Mouse (Mus musculus) forebrain, embryonic 16.5 days (tissue): ENCODE measurements around the gene Ndufa9. TPM values are rescaled to one million over a fixed set of nuclear protein-coding genes. Genes with fewer than 3 reads are reported as not detected.

Experiments used
- ATAC-seq: fragments of 200-750 bp; cut with Nextera tagmentation; 2 replicates; pipeline ENCODE4 v1.8.0; 2017; ENCODE audit warnings: mild to moderate bottlenecking, moderate library complexity
- H3K27ac ChIP-seq: fragments of 300-500 bp; sonication (generic); 2 replicates; pipeline ENCODE4 v1.5.1; 2014; ENCODE audit warnings: low read length, control low read depth
- H3K27me3 ChIP-seq: fragments of 300-500 bp; sonication (generic); replicated peaks from 2 replicates; pipeline ENCODE4 v1.6.1; 2014; ENCODE audit warnings: low read length; ENCODE audit not compliant: control insufficient read depth, insufficient read depth
- H3K36me3 ChIP-seq: fragments of 300-500 bp; sonication (generic); 2 replicates; pipeline ENCODE4 v1.6.1; 2014; ENCODE audit not compliant: control insufficient read depth, insufficient read depth
- H3K4me1 ChIP-seq: fragments of 300-500 bp; sonication (generic); replicated peaks from 2 replicates; pipeline ENCODE4 v1.6.1; 2014; ENCODE audit warnings: low read length; ENCODE audit not compliant: control insufficient read depth, insufficient read depth
- H3K4me2 ChIP-seq: fragments of 300-500 bp; sonication (generic); 2 replicates; pipeline ENCODE4 v1.6.1; 2014; ENCODE audit warnings: mild to moderate bottlenecking, low read length, control low read depth
- H3K4me3 ChIP-seq: fragments of 300-500 bp; sonication (generic); replicated peaks from 2 replicates; pipeline ENCODE4 v1.5.1; 2014; ENCODE audit warnings: mild to moderate bottlenecking, low read length, control low read depth
- H3K9ac ChIP-seq: fragments of 300-500 bp; sonication (generic); replicated peaks from 2 replicates; pipeline ENCODE4 v1.6.1; 2014; ENCODE audit warnings: low read depth, low read length, control low read depth
- H3K9me3 ChIP-seq: fragments of 300-500 bp; sonication (generic); 2 replicates; pipeline ENCODE4 v1.6.1; 2016; ENCODE audit warnings: low read length; ENCODE audit not compliant: control insufficient read depth
- WGBS: fragments of 180-500 bp; shearing (Covaris S2); extraction: QIAGEN DNeasy Blood & Tissue Kit; methylation state at CpG from one replicate; pipeline ENCODE4 v1.1.7; 2014; 5-methylcytosine and 5-hydroxymethylcytosine counted together
- polyA plus RNA-seq: library from polyadenylated mRNA; unstranded; fragments of >200 nt; fragmentation: Nextera tagmentation; extraction: Ambion mirVana; gene quantifications from 2 replicates; pipeline ENCODE4 v1.2.1, GENCODE M21; 2015

The Ndufa9 gene
- polyA plus RNA-seq, 1 experiment from 2014 or later: 177 TPM

DNA sequence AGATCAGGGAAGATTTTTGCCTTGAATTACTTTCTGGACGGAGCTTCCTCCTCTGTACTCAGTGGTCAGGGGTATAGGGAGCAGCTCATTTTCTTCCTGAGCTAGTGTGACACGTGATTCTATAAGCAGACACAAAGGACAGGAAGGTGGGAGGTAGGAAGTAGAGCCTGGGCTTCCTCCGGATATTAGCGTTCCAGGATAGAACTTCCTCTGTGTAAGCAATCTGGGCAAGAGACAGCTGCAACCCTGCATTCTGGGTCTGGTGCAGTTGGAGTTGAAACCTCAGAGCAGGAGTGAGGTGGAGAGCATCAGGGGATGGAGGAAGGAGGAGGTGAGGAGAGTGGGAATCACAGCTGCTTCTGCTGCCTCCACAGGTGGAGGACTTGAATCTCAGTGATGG is 40.8 kb downstream of the Ndufa9 start:
- no peak for ATAC-seq
- 69% methylated on average over 4 of the region's 4 CpGs for WGBS
- H3K4me2 ChIP-seq: no peak overlapping the region
- no peaks in the 10 kb centered on the region for H3K27me3 ChIP-seq
- H3K4me1 ChIP-seq: 0 out of 2 replicates have a peak, but pooled peaks cover 2% of the 10 kb centered on the region
- H3K36me3 ChIP-seq: no peaks in the 10 kb centered on the region
- no peaks in the 10 kb centered on the region for H3K9me3 ChIP-seq
- H3K9ac ChIP-seq: no peak overlapping the region
- no peak overlapping the region for H3K4me3 ChIP-seq
- no peak overlapping the region for H3K27ac ChIP-seq

DNA sequence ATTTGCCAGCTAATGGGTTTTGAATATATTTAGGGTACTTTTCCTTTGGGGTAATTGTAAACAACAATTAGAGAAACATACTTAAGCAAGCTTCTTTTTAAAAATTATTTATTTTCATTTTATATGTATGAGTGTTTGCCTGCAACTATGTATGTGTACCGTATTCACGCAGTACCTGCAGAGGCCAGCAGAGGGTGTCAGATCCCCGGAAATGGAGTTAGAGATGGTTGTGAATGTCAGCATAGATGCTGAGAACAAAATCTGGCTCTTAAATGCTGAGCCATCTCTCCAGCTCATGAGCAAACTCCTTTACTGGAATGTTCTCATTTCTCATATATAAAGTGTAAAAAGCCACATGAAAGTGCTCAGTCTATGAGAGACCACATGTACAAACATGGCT is 42.2 kb downstream of the Ndufa9 start:
- no peaks in the 10 kb centered on the region for H3K36me3 ChIP-seq
- H3K4me2 ChIP-seq: no peak overlapping the region
- no peaks in the 10 kb centered on the region for H3K27me3 ChIP-seq
- no peak overlapping the region for H3K4me3 ChIP-seq
- H3K4me1 ChIP-seq: 0 out of 2 replicates have a peak, but pooled peaks cover 4% of the 10 kb centered on the region
- H3K27ac ChIP-seq: no peak overlapping the region
- H3K9ac ChIP-seq: no peak overlapping the region
- WGBS: 88% methylated on average over 3 of the region's 3 CpGs
- ATAC-seq: no peak
- H3K9me3 ChIP-seq: no peaks in the 10 kb centered on the region

DNA sequence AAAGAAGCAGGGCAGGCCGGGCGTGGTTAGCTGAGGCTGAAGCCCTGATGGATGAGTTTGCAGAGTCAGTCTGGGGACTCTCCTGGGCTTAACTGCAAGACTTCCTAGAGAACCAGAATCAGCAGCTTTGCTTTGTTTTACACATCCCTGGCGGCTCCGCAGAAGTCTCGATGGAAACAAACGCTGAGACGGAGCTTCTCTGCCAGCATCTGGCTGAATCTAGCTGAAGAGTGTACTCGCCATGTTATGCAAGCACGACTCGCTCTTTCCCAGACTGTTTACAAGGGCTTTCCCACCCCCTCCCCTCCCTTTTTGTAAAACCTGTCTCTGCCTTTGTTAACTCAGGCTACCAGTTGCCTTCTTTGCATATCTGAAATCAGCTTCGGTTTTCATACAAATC is 46.0 kb downstream of the Ndufa9 start:
- Histone ChIP-seq H3K9me3 (no peaks in the 10 kb centered on the region), H3K4me2 (no peak overlapping the region), H3K9ac (no peak overlapping the region), H3K27me3 (no peaks in the 10 kb centered on the region), H3K27ac (no peak overlapping the region), H3K4me1 (0 out of 2 replicates have a peak, but pooled peaks cover 4% of the 10 kb centered on the region), H3K4me3 (no peak overlapping the region), H3K36me3 (no peaks in the 10 kb centered on the region)
- WGBS: 19% methylated on average over 11 of the region's 11 CpGs
- no peak for ATAC-seq

DNA sequence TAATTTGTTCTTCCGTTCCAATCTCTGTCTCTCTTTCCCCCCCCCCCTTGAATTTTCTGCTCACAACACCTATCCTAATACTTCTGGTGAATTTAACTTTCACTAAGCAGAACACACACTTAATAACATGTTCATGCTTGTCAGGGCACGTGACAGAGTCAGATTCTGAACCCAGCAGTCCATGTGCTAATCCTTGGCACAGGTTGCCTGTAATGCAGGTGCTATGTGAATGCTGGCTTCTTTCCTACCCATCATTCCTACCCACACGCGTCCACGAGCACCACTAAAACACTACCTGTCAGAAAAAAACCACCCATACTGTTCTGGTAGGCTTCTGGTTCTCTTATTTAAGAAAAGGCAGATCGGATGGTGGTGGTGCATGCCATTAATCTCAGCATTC is 54.2 kb downstream of the Ndufa9 start:
- Histone ChIP-seq H3K27me3 (no peaks in the 10 kb centered on the region), H3K4me2 (no peak overlapping the region), H3K36me3 (no peaks in the 10 kb centered on the region), H3K9me3 (no peaks in the 10 kb centered on the region; the same call in 1 of the 2 replicates), H3K9ac (no peak overlapping the region), H3K4me1 (no peaks in the 10 kb centered on the region), H3K4me3 (no peak overlapping the region), H3K27ac (no peak overlapping the region)
- ATAC-seq: no peak
- 82% methylated on average over 6 of the region's 6 CpGs for WGBS

DNA sequence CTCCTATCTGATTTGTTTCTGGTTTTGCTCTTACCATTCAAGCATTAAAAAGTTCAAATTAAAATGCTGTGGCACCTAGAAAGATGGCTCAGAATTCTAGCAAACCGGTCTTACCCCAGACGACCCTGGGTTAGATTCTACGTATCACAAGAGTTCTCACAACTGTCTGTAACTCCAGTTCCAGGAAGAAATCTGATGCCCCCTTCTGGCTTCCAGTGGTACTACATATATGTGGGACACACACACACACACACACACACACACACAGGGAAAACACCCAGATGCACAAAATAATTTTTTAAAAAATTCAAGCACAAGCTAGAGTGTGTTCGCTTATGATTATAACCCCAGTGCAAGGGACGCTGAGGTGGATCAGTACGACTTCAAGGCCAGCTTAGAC is 55.2 kb downstream of the Ndufa9 start:
- no peak overlapping the region for H3K4me3 ChIP-seq
- no peak overlapping the region for H3K4me2 ChIP-seq
- ATAC-seq: no peak
- no peaks in the 10 kb centered on the region for H3K4me1 ChIP-seq
- no peaks in the 10 kb centered on the region; the same call in 1 of the 2 replicates for H3K9me3 ChIP-seq
- no peak overlapping the region for H3K9ac ChIP-seq
- no peak overlapping the region for H3K27ac ChIP-seq
- H3K36me3 ChIP-seq: no peaks in the 10 kb centered on the region
- H3K27me3 ChIP-seq: no peaks in the 10 kb centered on the region
- WGBS: 97% methylated on average over 6 of the region's 6 CpGs

DNA sequence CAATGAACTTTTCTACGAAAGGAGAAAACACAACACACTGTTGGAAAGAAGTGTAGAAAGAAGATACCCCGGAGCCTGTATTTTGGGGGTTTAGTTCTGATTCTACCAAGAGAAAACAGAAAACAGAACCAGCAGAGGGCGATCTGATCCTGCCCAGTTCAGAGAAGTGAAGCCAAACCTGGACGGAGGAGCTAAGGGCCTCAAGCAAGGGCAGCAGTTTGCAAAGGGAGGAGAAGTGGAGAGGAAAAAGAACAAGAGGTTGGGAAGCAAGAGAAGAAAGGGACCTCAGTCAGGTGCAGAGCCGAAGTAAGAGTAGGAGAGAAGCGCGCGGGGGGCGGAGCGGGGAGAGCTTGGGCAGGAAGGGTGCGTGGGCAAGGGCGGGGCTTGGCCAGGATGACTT is 57.0 kb downstream of the Ndufa9 start:
- 36% methylated on average over 12 of the region's 12 CpGs for WGBS
- H3K36me3 ChIP-seq: no peaks in the 10 kb centered on the region
- H3K9me3 ChIP-seq: no peaks in the 10 kb centered on the region; the same call in 1 of the 2 replicates
- no peak for ATAC-seq
- no peaks in the 10 kb centered on the region for H3K4me1 ChIP-seq
- no peaks in the 10 kb centered on the region for H3K27me3 ChIP-seq
- H3K9ac ChIP-seq: no peak overlapping the region
- H3K27ac ChIP-seq: no peak overlapping the region
- 0 out of 2 replicates have a peak overlapping the region, but pooled peaks have one; percentile 16 for H3K4me2 ChIP-seq
- H3K4me3 ChIP-seq: no peak overlapping the region; the same call in 1 of the 2 replicates

DNA sequence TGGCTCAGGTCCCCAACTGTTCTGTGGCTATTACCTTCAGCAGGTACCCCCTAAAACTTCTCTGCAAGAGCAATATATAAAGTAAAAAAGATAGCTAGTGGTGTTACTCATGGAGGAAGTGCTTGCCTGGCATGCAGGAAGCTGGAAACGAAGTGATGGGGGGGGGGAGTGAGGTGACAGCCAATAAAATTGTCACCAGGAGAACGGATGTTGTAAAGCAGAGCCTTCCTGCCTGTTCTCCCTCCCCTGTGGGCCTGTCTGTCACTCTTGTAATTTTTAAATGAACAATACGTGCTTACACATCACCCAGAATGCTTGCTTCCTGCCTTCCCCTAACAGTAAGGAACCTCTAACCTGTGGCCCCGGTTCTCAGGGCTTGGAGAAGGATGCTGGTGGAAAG is 57.4 kb downstream of the Ndufa9 start:
- Histone ChIP-seq H3K4me2 (no peak overlapping the region), H3K9me3 (no peaks in the 10 kb centered on the region; the same call in 1 of the 2 replicates), H3K4me1 (no peaks in the 10 kb centered on the region), H3K36me3 (no peaks in the 10 kb centered on the region), H3K27me3 (no peaks in the 10 kb centered on the region), H3K9ac (no peak overlapping the region), H3K27ac (no peak overlapping the region), H3K4me3 (no peak overlapping the region)
- no peak for ATAC-seq
- WGBS: 55% methylated on average over 4 of the region's 4 CpGs

DNA sequence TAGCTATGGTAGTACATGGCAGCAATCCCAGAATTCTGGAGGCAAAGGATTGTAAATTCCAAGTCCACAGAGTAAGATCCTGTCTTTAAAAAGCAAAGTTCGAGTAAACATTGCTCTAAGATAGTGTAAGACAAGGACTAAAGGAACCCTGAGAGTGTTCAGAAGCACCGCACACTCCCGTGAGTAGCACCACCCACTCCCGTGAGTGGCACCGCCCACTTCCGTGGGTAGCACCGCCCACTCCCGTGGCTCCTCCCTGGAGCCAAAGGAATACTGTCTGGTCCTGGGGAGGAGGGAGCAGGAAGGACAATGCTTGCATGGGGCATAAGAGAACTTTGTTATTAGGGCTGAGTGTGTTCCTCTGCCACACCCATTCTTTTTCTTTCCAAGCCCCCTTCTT is 60.1 kb downstream of the Ndufa9 start:
- Histone ChIP-seq H3K9me3 (no peaks in the 10 kb centered on the region; the same call in 1 of the 2 replicates), H3K4me3 (no peak overlapping the region), H3K27me3 (no peaks in the 10 kb centered on the region), H3K4me1 (no peaks in the 10 kb centered on the region), H3K27ac (no peak overlapping the region), H3K4me2 (no peak overlapping the region), H3K36me3 (no peaks in the 10 kb centered on the region), H3K9ac (no peak overlapping the region)
- no peak for ATAC-seq
- 84% methylated on average over 8 of the region's 8 CpGs for WGBS

DNA sequence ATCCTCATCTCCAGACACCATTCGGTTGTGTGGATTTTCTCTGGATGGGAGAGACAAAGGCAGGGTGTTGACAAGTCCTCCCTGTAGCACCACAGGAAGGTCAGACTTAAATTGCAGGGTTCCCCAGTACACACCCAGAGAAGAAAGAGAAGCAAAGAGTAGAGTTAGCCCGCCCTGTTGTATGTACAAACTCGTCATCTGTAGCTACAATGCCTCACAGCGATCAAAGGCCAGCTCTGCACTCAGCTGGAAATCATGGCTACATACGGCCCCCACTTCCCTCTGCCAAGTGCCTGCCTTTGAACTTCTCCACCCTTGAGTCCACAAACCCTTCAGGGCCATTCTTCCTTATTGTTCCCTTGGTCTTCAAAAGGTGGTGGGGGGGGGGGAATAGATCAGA is 64.7 kb downstream of the Ndufa9 start:
- WGBS: 50% methylated on average over 5 of the region's 5 CpGs
- H3K4me3 ChIP-seq: no peak overlapping the region
- ATAC-seq: no peak

DNA sequence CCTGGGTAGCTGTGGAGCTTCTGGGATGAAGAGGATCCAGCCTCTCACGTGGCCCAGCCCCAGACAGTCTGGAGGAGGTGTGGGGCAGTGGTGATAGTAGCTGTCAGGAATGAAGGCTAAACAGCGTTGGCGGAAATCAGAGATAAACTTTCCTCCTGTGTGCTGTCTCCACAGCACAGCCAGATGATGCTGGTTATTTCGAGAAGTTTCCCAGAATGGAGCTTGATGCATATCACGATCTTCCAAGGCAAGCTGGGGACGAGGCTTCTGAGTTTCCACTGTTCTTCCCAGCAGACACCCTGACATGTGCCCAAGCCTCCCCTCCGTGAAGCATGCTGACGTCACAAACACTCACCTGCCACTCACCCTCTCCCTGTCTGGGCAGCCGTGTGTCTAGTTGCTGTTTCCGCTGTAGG is 65.3 kb downstream of the Ndufa9 start:
- H3K27me3 ChIP-seq: no peaks in the 10 kb centered on the region
- H3K4me2 ChIP-seq: no peak overlapping the region
- H3K4me3 ChIP-seq: no peak overlapping the region
- no peak overlapping the region for H3K9ac ChIP-seq
- no peak for ATAC-seq
- H3K9me3 ChIP-seq: no peaks in the 10 kb centered on the region
- no peak overlapping the region for H3K27ac ChIP-seq
- no peaks in the 10 kb centered on the region for H3K4me1 ChIP-seq
- WGBS: 74% methylated on average over 10 of the region's 10 CpGs
- H3K36me3 ChIP-seq: no peaks in the 10 kb centered on the region

More for the DNA sequence above, 64.7 kb downstream of the Ndufa9 start:
- H3K27ac ChIP-seq: no peak overlapping the region
- H3K4me1 ChIP-seq: no peaks in the 10 kb centered on the region
- no peaks in the 10 kb centered on the region for H3K9me3 ChIP-seq
- H3K27me3 ChIP-seq: no peaks in the 10 kb centered on the region
- no peak overlapping the region for H3K9ac ChIP-seq
- no peak overlapping the region for H3K4me2 ChIP-seq
- no peaks in the 10 kb centered on the region for H3K36me3 ChIP-seq
